Mouse (Mus musculus) heart, adult 18-20 months (tissue): ENCODE measurements around the gene Gli1. TPM values are rescaled to one million over a fixed set of nuclear protein-coding genes. Genes with fewer than 3 reads are reported as not detected.

Experiments
- DNase-seq, 2 experiments: peaks; one replicate each; pipeline ENCODE4 v3.0.0; 2021 to 2022; ENCODE audit warnings: mixed read lengths in 1 of 2
- total RNA-seq, 2 experiments: library from RNA; stranded (reverse); gene quantifications; 2 replicates each; pipeline ENCODE4 v1.2.3; 2021

Gli1 gene
- total RNA-seq, 2 experiments from 2014 or later: 0.82 to 0.87 TPM

GRCm38 (mm10) chr10:127348957-127349356, 7.2 kb upstream of the Gli1 start:
- DNase-seq: no peak

DNA sequence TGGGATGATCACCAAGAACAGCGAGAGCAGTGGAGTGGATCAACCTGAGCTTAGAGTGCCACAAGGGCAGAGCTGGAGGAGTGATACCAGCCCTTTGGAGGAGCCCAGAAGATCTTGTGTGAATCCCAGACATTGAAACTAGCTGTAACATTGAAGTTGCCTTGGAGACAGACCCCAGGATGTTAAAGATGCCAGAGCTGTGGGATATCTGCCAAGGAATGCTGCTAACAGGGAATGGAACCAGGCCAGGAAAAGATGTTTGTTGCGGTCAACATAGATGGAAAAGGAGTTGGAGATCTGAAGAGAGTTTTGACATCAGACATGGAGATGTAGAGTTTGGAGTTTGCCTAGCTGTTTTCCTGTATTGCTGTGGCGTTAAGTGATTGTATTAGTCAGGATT, 4.4 kb upstream of the Gli1 start:
- DNase-seq: no peak

GRCm38 (mm10) chr10:127343029-127343428, 1.3 kb upstream of the Gli1 start:
- no peak for DNase-seq

- no peak for DNase-seq
These were observed 449 bp downstream of the Gli1 start for GRCm38 (mm10) chr10:127341360-127341690.

DNA sequence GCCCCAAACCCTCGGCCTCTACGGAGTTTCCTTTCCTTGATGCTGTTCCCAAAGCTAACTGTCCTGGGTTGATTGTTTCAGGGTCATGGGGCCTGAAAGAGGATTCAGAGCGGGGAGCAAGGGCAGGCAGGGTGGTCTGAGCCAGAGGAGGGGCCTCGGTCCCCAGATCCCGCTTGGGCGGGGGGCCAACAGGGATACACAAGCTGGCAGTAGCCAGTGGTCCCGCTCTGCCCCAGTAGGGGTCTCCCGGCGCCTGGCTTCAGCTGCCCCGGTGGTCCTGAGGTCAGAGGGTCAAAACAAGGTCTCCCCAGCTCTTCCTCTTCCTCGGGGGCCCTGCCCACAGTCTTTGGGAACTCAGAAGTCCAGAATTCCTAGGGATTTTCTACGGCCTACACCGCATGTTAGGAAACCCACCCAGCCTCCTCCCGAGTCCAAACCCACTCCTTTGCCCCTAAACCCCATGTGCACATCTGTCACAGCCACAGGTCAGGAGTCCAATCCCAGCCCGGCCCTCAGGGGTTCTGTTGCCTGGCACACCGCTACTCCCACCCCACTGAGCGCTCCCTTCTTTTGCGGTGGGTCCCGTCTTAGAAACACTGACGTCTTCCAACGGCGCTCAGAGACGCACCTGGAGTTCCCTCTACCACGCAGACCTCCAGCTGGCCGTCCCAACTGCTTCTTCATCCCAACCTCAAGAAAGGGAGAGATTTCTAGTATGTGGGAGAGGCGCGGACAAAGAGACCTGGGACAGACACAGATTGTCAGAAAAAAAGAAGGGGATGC, 1.0 kb downstream of the Gli1 start:
- peak in 1 of 2 experiments; percentile 36 for DNase-seq

DNA sequence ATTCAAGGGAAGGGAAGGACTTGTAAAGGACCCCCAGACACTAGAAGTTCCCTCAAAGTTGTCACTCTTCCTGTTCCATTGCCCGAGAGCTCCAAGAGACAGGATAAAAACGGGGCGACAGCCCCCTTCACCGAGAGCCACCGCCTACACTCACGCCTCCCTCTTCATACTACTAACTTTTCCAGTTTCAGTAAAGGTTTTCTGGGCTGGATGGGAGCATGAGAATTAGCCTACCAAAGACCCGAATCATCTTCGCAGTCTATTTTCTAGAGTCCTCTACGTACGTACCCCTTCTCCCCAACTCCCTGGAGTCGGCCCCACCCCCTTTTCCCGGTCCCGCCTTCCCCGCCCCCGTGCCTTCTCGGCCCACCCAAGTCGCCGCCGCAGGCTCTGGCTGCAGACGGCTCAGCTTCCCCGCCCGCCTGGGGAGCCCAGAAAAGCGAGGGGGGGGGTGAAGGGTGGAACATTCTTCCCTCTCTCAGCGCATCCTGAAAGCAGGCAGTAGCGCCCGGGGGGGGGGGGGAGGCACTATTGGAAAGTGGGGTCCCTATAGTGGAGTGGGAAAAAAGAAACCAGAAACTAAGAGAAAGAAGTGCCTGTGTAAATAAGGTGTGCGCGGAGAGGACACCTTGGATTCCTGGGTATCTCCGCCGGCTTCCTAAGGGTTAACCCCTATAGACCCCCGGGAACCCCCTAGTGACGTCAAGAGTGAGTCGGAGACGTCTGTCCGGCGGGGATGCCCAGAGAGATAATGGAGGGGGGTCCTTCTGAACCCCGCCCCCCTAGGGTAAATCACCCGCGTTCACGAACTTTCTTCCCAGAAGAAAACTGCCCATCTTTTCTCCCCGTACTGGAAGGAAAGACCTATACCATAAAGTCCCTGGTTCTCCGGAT, 1.8 kb downstream of the Gli1 start:
- DNase-seq: peak; percentile 63 to 67

GRCm38 (mm10) chr10:127338930-127339682, 2.7 kb downstream of the Gli1 start:
- peak; percentile 91 to 92 for DNase-seq

GRCm38 (mm10) chr10:127337536-127338099, 4.2 kb downstream of the Gli1 start:
- no peak for DNase-seq

DNA sequence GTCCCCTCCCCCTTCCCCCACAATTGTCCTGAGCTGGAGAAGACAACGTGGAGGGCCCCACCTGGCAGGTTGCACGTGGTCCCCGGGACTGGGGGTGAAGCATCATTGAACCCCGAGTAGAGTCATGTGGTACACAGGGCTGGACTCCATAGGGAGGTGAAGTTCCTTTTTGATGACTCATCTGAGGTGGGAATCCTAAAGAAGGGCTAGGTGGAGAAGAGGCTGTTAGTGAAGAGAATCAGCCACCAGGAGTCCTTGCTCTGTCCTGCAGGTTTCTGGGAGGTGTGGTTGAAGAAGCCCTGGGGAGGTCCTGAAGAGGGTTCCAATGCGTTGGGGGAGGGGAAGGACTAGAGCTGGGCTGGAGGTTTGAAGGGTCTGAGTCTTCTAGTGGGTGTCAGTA, 4.8 kb downstream of the Gli1 start:
- no peak for DNase-seq

DNA sequence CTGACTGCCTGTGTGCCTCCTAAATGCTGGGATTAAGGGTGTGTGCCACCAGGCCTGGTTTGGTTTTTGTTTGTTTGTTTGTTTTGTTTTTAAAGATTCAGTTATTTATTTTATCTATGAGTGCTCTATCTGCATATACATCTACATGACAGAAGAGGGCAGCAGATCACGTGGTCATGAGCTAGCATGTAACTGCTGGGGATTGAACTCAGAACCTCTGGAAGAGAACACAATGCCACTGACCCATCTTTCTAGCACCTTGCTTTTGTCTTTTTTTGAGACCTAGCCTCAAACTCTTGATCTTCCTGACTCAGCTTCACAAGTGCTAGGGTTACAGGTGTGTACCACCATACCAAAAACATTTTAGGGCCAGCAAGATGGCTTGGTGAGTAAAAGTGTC, 6.5 kb downstream of the Gli1 start:
- DNase-seq: no peak

- no peak for DNase-seq
These were observed 8.6 kb downstream of the Gli1 start for GRCm38 (mm10) chr10:127333152-127333551.

GRCm38 (mm10) chr10:127332211-127332874, 9.4 kb downstream of the Gli1 start:
- DNase-seq: no peak

GRCm38 (mm10) chr10:127330212-127330611, 11.6 kb downstream of the Gli1 start:
- DNase-seq: no peak

DNA sequence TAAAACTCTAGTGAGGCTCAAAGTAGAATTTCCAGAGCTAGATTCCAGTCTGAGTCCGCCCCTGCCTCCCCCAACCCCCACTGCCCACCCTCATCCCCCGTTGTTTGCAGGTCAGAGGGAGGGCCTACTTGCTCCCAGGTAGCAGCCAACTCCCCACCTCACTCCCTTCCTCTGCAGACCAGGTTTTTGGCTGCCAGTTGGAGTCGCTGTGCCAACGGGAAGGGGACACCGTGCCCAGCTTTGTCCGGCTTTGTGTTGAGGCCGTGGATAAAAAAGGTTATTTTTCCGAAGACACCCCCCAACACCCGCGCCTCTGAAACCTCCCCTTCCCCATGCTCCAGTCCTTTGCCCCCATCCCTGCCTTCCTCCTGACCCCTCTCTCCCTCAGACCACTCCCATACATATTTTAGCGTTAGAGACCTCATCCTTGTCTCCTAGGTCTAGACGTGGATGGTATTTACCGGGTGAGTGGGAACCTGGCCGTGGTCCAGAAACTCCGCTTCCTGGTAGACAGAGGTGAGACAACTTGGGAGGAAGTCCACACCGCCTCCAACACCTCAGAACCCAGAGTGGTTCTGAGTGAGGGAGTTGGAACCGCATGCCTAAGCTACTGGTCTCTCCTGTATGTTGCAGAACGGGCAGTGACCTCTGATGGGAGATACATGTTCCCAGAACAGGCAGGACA, 14.2 kb downstream of the Gli1 start:
- DNase-seq: no peak

DNA sequence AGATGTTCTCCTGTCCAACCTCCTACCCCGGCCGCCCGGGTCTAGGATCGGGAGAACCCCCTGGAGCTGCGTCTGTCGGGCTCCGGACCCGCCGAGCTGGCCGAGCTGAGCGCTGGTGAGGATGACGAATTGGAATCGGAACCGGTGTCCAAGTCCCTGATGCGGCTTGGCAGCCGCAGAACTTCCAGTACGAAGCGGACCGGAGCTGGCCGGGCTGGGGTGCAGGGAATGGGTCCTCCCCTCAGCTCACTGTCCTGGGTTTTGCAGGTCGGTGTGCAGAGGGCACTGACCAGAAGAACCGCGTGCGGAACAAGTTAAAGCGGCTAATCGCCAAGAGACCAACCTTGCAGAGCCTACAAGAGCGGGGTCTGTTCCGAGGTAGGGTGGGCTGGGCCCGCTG, 14.9 kb downstream of the Gli1 start:
- DNase-seq: peak; percentile 41 to 53

GRCm38 (mm10) chr10:127326017-127326801, 15.6 kb downstream of the Gli1 start:
- peak in 1 of 2 experiments; percentile 60 for DNase-seq

DNA sequence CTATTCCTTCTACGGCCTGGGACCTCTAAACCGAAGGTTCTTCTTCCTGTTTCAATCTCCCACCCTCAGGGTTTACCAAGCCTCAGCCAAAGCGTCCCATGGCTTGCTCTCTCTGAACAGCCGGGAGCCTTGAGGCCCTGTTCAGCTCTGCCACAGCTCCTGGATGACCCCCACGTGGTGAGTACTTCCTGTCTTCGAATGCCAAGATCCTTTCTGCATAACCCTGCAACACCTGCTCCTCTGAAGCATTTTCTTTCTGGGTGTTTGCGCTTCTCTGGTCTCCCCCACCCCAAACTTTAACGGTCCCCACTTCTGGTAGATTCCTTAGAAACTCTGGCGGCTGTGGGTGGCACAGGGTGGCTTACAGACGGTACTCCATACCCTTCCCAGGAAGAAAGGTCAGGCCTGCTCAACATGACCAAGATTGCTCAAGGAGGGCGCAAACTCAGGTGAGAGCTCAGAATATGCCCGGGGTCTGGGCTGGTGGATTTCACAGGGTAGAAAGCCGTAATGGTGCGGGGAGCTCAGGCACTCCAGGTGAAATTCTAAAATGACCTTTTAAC, 16.2 kb downstream of the Gli1 start:
- no peak for DNase-seq

DNA sequence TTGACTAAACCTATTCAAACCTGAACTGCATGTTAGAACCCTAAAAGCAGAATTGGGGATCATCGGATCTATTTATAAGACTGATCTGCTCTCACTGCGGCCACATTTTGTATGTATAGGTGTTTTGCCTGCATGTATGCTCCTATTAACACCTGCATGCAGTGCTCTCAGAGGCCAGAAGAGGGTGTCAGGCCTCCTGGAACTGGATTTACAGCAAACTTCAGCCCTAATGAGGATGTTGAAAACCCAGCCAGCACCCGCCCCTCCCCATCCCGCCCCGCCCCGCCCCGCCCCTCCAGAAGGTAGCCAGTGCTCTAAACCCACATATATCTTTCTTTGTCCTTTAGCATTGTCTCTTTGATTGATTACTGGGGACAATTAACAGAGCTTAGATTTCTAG, 17.3 kb downstream of the Gli1 start:
- peak; percentile 47 to 58 for DNase-seq

GRCm38 (mm10) chr10:127323131-127323855, 18.5 kb downstream of the Gli1 start:
- DNase-seq: peak; percentile 38 to 68
